Mouse (Mus musculus) adrenal gland, postnatal 10 days (tissue): ENCODE measurements around the gene Slc9a3. TPM values are rescaled to one million over a fixed set of nuclear protein-coding genes. Genes with fewer than 3 reads are reported as not detected.
A peak's percentile ranks its signal among the peaks of the same experiment; 100 is the strongest.

ENCODE experiments used
- DNase-seq: peaks from one replicate; pipeline ENCODE4 v3.0.0; 2021; ENCODE audit warnings: mixed read lengths
- long read RNA-seq, 2 experiments: library from polyadenylated mRNA; stranded (forward); transcript quantifications; one replicate each; pipeline ENCODE4 v2.0.0; 2021
- total RNA-seq, 2 experiments: library from RNA; stranded (reverse); gene quantifications; 2 replicates each; pipeline ENCODE4 v1.2.3; 2021

Gene Slc9a3
- under 1 TPM in 1 of 2 experiments, not detected in 1; 0.12 TPM for total RNA-seq
- long read RNA-seq, experiment 1: 0 reads
- long read RNA-seq, experiment 2, full-length matches to known transcripts: 2 of 4 reads
- long read RNA-seq, experiment 2, partial matches to known transcripts: 1 of 4 reads
- long read RNA-seq, experiment 2, other reads (novel, unspliced or antisense): 1 of 4 reads

DNA sequence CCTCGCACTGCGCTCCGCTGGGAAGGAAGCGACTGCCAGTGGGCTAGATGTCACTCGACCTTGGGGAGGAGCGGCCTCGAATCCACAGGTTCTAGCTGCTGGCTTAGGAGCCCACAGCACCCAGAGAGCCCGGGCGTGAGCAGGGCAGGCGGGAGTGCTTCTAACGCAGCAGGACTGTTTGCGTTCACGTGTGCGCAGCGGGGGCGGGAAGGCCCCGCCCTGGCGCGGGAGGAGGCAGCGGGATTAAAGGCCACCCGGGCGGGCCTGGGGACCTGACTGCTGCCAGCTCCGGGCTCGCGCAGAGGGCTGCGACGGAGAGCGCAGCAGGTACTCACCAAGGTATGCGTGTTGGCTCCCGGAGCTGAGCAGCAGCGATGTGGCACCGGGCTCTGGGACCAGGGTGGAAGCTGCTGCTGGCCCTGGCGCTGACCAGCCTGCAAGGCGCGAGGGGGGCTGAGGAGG is at the start of gene Slc9a3:
TSS of gene Slc9a3 (plus strand) at position 317 of the 462 bp plus-strand sequence.
- DNase-seq: peak; percentile 53

DNA sequence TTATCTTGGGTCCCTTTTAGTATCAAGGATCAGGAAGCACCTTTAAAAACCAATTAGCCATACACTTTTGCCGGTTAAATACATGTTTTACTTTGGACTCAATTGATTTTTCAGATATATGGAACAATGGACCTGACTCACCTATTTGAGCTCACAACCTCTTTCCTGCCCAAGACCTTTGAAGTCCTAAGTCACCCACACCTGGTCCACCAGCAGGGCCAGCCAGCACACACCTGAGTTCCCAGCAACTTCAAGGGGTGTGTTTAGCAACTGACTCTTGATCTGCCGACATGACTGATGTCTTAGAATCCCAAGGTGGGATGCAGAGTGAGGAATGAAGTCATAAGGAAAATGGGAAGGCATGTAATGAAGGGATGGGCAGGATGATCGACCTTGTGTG is 49.5 kb upstream of the Slc9a3 start:
- no peak for DNase-seq

DNA sequence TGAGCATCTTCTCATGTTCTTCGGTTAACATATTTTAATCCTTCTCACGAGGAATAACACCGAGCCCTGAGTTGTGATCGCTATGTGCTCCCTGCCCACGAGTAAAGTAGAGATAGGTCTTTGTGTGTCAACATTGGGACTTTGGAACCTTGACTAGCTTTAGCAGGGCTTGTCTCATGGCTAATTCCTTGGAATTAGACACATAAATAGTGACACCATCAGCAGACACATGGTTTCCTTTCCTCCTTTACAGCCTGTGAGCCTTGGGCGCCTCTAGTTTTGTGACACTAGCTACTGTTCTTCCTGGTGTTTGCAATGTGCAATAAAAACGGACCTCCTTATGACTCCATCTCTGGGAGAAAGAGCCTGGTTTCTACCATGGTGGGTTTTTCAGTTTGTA is 47.9 kb upstream of the Slc9a3 start:
- no peak for DNase-seq

DNA sequence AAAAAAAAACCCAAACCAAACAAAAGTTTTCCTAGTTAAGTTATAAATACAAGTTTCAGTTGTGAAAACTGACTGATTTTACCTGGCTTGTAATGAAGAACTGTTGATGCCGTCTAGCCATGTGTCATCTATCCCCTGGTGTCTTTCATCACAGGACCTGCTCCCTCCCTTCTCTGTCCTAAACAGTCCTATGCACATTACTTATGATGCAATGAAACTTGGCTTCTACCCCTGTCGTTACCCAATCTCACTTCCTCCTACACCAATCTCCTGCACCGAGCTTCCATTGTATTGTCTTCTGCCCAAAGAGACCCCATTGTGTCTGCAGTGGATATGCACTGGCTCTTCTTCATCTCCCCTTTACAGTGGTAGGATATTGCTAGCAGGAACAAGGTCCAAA is 31.0 kb upstream of the Slc9a3 start:
- no peak for DNase-seq

DNA sequence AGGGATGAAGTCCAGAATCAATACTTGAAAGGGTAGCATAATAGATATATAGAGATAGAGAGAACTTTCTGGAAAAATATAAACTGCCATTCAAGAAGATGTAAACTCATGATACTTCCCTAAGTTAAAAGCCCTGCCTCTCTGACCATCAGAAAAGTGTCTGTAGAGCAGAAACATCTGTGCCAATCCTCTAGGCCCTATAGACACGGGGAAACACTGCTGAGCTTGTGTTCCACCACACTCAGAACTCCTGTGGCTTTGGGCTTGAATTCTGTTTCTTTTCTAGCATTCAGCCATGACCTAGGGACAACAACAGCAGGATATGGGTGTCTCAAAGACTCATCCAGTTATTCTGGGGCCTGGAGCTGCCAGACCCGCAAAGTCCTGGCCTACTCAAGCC is 25.3 kb upstream of the Slc9a3 start:
- DNase-seq: no peak

DNA sequence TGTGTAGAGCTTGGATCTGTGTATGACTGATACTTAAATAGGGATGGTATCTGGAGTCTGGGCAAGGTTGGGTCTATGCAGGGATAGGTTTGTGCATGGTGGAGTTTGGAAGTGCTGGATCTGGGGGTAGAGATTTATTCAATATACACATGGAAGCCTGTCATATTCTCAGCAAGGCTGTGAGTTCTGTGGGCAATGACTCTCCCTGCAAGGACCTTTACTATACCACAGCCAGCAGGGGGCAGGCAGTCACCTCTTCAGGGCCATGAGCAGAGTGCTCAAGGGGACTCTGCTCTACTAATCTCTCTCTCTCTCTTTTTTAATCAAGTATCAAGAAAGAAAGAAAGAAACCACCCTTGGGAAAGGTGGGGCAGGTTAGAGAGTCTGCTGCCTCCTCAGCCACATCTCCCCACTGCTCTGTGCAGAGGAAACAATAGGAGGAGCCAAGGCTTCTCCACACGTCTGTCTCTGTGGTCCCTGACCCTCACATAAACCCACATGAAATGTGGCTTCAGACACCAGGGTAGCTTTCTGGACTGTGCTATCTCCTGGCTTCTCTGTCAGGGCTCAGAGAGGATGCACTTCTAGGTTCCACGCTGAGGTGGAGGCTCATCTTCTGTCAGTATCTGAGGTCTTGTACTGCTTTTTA is 24.4 kb upstream of the Slc9a3 start:
- DNase-seq: peak; percentile 83

DNA sequence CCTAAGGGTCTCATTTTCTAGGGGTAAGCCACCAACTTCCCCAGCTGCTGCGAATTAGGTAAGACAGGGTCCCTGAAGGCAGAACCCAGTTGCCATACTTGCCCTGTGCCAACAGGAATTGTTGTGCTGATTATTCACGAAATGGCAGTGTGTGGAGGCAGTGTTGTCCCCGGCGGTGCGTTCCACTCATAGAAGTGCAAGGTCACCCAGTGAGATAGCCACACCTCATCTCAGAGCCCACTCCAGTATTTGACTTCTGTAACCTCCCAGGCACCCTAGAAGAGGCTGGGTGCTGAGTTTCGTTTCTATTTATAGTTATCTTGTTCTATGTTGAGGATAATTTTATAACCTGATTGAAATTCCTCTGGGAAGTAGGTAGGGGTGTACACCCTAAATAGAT is 22.3 kb upstream of the Slc9a3 start:
- DNase-seq: no peak

DNA sequence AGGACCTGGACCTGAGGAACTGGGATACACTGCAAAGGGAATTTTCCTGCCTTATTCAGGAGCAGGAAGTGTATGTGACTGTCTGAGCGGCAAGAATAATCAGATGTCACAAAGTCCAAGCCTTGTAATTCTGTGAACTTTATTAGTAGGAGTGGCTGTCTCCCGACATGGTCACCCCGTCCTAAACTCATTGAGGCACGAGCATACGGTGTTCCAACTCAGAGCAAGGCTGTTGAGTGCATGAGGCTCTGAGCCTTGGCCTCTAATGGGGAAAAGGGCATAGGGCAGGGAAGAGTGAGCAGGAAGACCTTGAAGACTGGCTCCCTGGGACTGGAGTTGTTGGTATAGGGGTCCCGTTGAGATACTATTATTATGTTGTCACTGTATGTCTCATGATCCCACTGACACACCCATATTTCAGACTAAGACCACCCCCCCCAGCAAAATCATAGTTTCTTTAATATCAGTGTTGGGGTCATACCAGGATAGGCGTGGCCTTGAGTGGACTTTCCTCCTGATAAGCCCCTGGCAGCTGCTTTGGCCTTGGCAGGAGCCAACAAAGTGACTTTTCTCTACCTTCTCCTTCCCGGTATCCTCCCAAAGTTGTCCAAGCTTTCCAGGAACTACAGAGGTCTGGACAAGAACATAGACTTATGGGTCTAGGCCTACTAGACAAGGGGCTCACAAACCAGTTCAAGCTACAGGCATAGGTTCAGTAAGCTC is 19.0 kb upstream of the Slc9a3 start:
- DNase-seq: no peak

DNA sequence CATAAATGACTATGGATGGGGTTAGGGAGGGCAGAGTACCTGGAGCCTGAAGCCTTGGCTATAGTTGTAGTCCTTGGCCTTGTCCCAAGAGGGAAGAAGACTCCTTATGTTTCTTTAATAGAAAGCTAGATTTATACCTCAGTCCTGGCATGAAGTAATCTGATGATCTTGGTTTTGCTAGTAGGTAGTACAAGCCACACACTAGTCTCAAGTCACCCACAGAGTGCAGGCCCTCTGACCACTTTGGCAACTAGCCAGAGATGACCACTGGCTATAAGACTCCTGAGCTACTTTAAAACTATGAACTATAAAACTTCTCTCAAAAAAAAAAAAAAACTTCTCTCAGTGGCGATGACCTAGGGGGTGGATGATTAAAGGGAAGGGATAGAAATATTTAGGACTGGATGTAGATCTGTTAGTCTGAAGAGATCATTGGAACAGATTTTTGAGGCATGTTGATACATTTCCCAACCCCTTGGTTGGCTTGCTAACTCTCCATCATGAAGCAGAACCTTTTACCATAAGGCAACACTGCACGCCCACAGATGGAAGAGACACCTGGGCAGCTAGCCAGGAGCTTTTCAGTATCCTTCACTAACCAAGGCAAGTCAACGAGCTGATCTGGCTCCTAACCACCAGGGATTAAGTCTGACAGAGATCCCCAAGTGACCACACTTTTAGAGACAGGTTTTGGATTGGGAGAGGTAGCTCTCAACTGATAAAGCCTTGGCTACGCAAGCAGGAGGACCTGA is 18.2 kb upstream of the Slc9a3 start:
- no peak for DNase-seq

DNA sequence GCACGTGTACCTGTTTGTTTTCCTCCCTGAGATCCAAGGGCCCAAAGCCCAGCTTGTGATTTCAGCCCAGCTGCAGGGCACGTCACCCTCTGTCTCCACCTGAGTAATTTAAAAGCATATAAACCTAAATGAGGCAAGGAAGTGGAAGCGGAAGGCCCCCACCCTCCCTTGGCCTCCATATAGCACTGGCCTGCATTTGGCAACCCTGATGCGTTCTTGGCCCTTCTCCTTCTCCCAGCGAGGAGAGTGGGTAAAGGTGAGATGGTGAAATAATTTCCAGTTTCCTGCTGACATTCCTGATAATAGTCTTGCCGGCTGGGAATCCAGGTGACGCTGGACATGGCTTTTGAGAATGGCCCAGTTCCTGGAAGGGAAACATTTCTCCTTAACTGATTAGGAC is 16.8 kb upstream of the Slc9a3 start:
- DNase-seq: no peak

DNA sequence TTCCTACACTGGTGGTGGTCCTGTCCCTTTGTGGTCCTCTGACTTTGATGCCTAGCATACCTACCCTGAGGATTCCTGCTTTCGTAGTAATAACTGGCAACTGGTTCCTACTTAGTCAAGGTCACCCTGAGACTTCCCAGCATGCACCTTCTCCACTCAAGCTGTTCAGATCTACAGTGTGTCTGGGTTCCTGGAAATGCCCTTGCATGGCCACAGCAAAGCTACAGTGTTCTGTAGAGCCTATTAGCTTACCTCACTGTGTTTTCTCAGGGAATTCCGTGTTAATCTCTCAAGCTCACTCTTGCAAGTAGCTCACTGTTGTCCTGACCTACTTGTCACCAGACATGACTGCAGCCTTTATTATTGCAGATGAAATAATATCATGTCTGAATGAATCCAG is 13.8 kb upstream of the Slc9a3 start:
- DNase-seq: no peak

DNA sequence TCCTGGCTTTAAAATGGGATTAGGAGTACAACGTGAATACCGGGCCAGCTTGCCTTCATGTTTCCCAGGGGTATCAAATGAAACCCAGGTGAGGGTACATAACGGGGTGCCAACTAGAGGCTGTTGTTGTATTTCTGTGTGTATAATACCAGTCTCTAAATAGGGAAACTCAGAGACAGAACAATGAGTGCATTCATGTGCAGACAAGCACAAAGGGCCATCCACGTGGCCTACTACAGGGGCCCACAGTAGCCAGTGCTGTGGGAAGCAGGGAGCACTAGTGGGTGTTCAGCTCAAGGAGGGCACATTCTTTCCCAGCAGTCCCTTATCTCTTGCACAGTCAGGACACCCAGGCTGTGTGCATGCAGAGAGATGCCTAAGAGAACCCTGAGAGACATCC is 8.7 kb upstream of the Slc9a3 start:
- no peak for DNase-seq

DNA sequence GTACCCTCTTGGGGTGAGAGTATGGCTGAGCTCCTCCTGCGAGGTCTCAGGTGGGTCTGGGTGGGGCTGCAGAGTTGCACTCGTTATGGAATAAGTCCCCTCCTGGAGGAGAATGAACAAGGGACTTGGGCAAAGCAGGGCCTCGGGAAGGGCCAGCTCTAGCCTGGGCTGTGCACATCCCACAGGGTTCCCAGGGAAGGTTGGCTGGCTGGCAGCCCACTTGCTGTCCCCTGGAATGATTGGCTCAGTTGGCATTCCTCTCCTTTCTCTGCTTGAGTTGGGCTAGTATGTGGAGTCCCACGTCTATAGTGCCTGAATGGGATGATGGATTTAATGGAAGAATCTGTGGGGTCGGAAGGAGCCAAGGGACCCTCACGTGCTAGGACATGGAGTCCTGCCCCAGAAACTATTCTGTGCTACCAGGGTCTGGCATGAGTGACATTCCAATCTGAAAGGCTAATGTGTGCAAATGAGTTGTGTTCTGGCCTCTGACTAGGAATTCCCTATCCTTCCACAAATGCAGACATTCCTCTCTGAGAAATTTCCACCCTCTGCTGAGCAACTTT is 7.5 kb upstream of the Slc9a3 start:
- no peak for DNase-seq

DNA sequence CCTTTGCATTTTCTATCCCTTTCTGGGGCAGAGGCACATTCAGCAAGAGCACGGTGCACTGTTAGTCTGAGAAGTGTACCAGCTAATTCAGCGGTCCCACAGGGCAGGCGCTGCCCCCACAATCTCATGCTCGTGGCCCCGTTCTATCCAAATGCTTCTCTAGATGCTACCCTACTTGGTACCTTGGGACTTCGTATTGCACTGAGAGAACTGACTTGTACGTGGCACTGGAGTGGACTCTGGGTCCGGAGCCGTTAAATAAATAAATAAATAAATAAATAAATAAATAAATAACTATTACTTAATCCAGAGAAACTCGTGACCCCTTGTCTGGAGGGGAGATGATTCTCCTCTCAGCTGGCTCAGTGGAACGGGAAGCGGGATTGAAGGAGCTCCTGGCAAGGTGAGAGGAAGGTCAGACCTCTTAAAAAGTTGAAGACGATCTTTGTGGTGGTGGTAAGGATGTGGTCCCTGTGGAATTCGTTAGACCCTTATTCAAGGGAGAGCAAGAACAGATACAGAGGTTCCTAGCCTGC is 606 bp downstream of the Slc9a3 start:
- DNase-seq: no peak

DNA sequence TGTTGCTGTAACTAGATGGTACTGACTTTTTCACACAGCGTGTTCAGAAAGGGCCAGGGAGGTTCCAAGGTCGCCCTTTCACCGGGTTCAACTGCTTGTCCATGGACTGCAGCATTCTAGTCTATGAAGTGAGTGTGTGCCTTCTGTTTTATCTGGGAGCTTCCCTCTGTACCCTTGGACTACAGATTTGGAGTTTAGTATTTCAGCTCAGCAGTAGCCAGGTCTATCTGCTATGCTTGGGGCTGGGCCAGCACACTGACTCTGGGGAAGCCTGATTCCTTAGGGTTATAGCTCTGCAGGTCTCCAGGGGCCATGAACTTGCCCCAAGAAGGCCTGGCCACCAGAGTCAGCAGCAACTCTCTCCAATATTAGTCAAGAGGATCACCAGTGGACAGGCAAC is 1.4 kb downstream of the Slc9a3 start:
- DNase-seq: peak; percentile 27

DNA sequence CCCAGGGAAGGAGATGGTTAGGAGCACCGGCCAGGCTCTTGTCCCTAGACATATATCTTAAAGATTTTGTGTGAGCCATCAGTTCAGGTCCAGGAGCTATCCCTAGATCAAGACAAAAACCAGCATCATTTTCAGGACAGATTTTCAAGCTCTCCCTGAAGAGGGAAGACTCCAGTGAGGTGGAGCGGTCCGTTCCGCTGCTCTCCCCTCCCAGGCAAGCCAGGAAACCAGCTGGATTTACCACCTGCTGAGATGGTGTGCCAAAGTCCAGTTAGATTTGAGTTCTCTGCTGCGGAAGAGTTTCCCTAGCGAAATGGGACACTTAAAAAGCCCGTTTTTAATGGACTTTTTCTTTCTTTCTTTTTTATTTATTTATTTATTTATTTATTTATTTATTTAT is 6.3 kb downstream of the Slc9a3 start:
- DNase-seq: no peak

DNA sequence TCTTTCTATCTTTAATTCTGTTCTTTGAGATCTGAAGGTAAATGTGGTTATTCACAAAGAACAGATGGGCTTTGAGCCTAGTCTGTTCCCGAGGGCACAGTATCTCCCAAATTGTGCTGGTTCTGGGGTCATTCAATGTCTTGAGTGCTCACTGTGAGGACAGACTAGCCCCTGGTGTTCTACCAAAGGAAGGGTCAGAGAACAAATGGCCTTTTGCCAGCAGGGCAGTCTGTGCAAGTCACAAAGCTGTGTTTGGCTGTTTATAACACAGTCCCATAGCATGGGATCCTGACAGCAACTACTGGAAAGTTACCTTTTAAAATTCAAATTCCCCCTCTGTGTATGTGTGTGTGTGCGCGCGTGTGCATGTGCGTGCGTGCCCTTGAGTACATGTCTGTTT is 8.7 kb downstream of the Slc9a3 start:
- no peak for DNase-seq

DNA sequence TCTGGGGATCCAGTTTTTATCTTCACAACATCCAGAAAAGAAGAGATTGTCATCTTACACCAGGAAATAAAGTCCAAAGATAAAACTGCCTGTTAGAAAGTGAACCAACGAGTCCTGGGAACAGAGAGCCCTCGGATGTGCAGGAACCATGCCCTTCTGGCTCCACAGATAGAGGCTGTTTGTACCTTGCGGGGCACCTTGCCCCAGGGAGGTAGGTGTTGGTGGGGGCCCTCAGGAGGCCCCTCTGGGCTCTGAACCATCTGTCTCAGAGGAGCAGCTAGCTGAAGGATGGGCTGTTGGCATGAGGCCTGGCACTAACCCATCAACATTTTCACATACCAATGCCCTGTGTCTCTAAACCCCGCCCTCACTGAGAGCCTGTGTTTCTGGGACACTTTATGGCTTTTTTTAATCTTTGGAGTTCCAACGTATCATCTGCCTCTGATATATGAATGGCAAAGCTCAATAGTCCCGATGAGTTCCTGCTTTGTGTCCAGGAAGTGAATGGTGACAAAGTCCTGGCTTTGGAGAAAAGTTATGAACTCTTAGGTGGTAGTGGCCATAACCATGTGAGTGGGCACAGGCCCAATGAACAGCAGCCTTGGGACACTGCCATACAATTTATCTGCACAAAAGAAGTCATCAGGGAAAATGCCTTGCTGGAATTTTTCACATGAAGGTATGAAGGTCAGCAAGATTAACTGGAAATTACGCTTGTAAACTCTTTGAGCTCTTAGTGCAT is 17.8 kb downstream of the Slc9a3 start:
- DNase-seq: no peak

DNA sequence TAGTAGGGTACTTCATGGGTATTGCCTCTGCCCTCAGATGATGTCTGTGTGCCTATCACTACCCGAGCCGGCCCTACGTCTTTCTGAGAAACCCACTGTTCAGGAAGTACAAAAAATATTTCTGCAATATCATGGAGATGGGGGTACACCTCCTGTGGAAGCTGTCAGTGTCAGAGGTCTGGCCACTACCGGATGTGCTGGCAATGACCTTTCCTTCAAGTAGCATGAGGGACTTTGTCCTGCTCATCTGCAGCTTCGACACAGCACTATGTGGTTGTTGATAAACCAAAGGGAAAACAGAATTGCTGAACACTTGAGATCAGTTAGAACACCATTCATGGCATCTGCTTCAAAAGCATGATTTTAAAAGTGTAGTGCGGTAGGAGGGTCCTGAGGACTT is 19.5 kb downstream of the Slc9a3 start:
- no peak for DNase-seq

DNA sequence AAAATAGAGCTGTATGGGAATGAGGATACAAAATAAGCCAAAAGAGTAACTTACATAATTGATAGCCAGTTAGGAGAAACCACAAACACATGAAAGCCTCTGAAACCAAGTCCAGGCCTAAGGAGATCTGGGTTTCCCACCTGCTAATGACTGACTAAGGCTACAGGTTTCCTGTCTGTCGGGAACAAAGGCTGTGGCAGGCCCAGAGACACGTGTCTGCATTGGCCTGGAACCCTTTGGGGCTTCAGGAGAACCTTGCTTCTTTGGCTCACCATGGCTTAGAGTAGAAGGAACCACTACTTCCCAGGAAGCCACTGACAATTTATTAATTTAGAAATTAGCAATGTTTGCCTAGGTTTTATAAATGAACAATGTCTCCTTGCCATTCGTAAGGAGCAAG is 22.0 kb downstream of the Slc9a3 start:
- no peak for DNase-seq

DNA sequence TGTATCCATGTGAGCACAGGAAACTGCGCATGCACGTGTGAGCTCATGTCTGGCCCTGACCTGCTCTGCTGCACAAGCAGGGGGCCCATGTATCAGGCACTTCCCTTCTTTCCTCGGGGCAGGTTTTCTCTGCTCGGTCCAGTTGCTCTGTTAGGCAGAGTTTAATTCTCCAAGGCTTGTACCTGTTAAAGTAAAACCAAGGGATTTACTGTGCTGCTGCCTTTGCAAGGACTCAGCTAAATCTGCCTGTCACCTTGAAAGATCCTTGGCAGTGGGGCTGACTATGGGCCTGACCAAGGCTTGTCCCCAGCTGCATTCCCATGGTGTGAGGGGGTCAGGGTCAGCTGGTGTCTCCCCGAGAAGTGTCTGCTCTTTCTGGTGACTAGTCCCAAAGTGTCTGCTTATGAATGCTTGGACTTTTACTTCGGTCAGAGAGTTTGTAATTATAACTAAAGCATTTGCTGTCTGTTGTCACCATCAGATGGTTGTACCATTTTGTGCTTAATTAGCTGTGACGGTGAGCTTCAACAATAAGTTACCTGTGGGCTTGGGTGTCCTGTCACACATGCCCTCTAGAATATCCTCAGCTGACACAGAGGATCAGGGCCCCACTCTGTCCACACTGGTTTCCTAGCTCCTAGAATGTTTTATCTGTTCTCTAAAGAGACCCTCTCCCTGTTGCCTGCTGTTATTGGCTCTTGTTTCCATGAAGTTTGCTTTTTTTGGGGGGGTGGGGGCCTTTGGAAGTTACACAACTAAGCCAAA is 23.0 kb downstream of the Slc9a3 start:
- DNase-seq: no peak
